Mouse (Mus musculus): ENCODE results near the gene Tmem53.

Gene Tmem53

DNA sequence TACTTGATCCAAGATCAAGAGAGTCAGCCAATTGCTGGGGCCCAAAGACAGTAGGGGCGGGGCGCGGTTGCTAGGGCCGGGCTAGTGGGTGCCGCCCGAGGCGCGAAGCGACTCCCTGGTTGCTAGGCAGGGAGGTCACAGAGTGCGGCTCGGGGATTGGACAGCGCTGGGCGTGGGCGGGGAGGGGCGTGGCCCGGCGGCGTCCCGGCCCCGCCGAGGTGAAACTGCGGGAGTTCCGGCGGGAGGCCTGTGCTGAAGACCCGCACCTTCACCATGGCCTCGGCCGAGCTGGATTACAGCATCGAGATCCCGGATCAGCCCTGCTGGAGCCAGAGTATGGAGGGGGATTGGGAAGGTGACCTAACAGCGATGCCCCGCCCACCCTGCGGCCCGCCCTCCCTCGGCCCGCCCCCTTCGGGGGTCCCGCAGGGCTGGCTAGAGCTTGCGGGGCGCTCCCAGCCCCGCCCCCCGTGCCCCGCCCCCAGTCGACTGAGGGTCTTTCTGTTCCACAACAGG lies at the start of gene Tmem53, which contains the start of gene Armh1:
Gene Tmem53, plus strand, starts transcription at position 151 of the 516 bp plus-strand sequence.
Gene Armh1, minus strand, starts transcription at position 325 of the 516 bp plus-strand sequence.
- in situ Hi-C loops (cut with MboI; ENCODE audit: low pct_unique_long_range_greater_than_20kb in 1 of 2, low sequenced_read_pairs in 2 of 2, unreplicated experiment in 1 of 2) = no loop called here

DNA sequence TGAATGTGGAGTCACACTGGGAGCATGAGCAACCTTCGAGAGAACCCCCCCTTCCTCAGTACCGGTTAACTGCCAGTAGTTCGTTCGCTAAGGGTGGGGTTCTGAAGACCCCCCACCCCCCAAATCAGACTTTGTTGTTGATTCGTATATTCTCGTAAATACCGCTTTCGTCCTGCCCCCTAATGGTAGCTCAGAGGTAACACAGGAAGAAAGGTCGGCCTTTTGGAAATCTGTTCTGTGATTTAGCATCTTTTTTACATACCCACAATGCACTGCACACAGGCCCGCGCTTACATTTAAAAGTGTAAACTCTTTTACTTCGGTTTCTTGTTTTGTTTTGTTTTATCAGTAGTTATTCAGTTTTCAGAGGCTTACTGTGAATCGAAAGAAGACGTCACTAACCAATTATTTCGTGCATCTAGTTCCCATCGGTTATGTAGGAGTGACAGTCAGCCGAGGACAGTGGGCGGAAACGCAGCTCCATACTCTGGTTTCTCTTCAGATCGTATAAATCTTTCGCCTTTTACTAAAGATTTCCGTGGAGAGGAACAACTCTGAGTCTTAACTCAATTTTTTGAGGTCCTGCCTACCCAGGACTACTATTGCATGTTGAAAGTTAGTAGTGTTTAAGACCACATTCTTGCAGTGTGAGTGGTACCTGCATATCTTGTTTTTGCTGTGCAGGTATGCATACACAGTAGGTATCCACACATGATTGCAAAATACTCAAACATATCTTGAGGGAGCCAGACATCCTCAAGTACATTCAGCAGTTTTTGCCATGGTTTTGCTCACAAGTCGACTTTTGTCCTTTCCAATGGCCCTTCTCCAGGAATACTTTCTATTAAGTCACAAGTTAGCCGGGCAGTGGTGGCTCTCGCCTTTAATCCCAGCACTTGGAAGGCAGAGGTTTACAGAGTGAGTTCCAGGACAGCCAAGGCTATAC lies 49.4 kb upstream of the Tmem53 start:
- in situ Hi-C loops (cut with MboI; ENCODE audit: low pct_unique_long_range_greater_than_20kb in 1 of 2, low sequenced_read_pairs in 2 of 2, unreplicated experiment in 1 of 2) = no loop called here

DNA sequence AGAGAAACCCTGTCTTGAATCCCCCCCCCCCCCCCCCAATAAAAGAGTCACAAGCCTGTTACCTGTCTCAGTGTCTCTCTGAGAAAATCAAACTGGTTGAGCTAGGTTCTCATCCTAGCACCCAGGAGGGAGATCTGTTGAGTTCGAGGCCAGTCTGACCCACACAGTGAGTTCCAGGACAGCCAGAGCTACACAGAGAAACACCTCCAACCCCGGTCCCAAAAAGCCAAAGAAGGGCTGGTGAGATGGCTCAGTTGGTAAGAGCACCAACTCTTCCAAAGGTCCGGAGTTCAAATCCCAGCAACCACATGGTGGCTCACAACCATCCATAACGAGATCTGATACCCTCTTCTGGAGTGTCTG lies 48.8 kb upstream of the Tmem53 start:
- in situ Hi-C loops (cut with MboI; ENCODE audit: low pct_unique_long_range_greater_than_20kb in 1 of 2, low sequenced_read_pairs in 2 of 2, unreplicated experiment in 1 of 2) = no loop called here

DNA sequence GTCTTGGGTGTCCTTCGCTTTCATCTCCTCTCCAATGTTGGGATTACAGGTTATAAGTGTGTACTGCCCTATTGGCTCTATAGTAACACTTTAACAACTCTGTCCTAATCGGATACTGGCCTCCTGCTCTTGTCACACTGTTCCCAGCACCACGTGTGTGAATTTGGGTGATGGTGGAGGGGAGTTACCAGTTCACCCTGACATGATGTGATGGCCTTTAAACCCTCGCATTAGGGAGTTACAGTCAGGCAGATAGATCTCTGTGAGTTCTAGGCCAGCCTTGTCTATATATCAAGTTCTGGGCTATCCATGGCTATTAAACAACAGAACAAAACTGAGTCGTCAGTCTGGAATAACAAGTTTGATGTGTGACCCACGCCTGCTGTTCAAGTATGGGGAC lies 42.2 kb upstream of the Tmem53 start:
- in situ Hi-C loops (cut with MboI; ENCODE audit: low pct_unique_long_range_greater_than_20kb in 1 of 2, low sequenced_read_pairs in 2 of 2, unreplicated experiment in 1 of 2) = no loop called here

DNA sequence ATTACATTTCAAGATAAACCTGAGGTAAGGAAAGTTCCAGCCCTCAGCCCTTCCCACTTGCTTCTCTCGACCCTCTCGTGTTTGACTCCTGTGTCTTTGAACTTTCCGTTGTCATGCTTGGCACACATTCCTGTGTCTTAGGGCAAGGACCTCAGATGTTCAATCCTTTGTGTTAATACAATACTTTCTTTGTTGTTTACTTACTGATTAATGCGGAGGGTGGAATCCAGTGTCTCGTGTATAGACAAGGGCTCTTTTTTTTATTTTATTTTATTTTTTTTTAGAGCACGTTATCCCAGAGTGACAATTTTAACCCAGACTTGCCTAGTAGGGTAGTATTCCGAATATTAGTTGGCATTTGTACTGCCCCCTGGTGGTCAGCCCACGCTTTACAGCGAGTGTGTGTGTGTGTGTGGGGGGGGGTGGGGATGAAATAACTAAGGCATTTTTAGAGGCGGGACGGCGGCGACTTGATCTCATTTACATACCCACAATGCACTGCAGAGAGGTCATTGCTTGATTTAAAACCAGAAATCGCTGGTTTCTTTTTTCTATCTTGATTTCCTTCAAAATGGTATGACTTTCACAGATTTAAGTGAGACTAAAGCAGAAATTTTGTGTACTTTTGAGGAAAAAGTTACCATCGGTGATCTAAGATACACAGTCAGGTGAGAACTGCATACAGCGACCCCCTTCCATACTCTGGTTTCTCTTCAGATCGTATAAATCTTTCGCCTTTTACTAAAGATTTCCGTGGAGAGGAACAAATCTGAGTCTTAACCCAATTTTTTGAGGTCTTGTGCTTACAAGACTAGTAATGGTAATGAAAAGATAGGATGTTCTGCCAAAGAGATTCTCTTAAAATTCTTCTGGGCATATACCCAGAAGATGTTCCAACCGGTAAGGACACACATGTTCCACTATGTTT lies 41.3 kb upstream of the Tmem53 start:
- in situ Hi-C loops (cut with MboI; ENCODE audit: low pct_unique_long_range_greater_than_20kb in 1 of 2, low sequenced_read_pairs in 2 of 2, unreplicated experiment in 1 of 2) = no loop called here

DNA sequence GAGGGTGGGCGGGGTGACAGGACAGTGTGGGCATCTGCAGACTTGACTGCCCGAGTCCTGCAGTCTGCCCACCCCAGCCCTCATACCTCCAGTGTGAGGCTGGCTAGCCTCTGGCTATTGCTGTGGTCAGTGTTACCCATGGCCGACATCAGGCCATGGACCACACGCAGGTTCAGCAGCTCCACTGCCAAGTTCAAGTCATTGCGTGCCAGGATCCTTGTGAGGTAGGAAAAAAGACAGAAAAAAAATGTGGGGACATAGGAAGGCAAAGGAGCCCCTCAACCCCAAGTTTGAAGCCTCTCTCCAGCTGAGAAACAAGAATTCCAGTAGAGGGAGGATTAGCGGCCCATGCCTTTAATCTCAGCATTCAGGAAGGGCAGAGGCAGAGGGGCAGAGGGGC lies 37.5 kb upstream of the Tmem53 start:
- in situ Hi-C loops (cut with MboI; ENCODE audit: low pct_unique_long_range_greater_than_20kb in 1 of 2, low sequenced_read_pairs in 2 of 2, unreplicated experiment in 1 of 2) = no loop called here

DNA sequence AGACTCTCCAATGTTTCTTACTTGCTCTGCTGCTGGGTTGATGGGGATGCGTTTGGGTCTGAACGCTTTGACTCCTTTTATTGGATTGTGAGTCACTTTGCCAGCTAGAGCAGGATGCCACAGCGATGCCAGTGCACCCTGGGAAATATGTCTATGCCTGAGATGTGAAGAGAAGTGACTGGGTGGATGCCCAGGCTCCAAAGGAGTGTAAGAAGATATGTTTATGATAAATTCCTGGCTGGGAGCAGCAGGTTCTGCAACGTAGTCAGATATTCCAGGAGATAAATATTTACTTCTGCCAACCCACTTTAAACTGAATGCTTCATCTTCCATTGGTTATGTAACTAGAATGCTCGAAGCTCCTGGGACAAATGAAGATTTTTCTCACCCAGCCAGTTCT lies 34.7 kb upstream of the Tmem53 start:
- in situ Hi-C loops (cut with MboI; ENCODE audit: low pct_unique_long_range_greater_than_20kb in 1 of 2, low sequenced_read_pairs in 2 of 2, unreplicated experiment in 1 of 2) = no loop called here

DNA sequence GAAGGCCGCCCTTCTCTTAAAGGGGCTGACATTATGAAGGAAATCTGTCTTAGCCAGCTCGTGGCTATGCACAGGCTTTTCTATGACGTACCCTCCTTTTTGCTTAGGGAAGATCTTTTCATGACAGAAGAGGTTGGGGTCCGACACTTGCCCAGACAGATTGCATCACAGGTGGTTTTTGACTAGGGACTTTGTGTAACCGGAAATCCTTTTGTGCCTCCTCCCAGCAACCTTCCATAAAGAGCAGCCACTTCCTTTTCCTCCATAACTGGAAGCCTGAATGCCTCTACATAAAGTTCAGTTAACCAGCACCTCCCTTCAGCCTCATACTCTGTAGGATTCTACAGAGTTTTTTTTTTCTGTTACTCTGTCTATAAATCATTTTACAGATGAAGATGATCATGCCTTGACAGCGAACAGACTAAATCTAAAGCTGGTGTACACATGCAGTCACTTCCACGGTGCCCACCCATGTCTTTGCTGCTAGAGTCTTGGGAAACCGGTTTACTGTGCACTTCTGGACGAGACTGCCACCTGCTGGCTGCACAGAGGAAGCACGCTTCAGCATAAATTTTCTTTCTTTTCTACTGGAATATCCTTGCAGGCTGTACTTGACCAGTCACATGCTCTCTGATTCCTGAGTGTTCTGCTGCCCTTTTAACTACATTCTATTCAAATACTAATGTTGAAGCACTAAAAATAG lies 33.1 kb upstream of the Tmem53 start:
- in situ Hi-C loops (cut with MboI; ENCODE audit: low pct_unique_long_range_greater_than_20kb in 1 of 2, low sequenced_read_pairs in 2 of 2, unreplicated experiment in 1 of 2) = no loop called here

DNA sequence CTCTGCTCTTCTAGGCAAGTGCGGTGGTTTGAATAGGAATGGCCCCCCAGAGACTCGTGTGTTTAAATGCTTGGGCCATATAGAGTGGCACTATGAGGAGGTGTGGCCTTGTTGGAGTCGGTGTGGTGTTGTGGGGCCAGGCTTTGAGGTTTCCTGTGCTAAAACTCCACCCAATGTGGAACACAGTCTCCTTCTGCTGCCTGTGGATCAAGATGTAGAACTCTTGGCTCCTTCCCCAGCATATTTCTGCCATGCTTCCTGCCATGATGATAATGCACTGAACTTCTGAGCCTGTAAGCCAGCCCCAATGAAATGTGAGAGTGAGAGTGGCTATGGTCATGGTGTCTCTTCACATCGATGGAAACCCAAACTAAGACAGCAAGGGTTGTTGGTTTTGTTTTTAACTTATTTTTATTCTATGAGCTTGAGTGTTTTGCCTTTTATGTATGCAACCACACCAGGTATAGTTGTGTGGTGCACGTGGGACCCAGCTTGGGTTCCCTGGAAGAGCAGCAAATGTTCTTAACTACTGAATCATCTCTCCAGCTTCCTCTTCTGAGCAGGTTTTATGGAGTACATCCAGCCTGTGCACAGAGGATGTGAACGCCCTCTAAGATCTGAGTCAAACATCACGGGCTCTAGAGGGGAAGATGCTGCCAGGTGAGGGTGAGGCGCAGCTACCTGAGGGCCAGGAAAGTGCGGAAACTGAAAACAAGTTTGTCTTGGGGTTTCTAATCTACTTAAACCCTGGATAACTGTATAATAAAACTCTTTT lies 30.8 kb upstream of the Tmem53 start:
- in situ Hi-C loops (cut with MboI; ENCODE audit: low pct_unique_long_range_greater_than_20kb in 1 of 2, low sequenced_read_pairs in 2 of 2, unreplicated experiment in 1 of 2) = no loop called here

DNA sequence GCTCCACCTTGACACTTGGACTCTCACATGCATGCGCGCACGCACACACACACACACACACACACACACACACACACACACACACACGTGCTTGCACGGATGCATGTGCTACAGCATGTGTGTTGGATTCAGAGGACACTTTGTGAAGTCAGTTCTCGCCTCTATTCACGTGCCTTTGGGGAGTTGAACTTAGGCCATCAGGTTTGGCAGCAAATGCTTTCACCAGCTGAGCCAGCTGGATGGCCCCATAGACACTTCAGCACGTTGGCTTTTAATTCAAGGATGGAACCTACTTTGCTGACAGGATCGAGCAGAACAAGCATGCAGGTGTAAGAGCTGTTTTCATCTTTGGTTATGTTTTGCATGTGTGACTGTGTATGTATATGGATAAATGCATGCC lies 29.9 kb upstream of the Tmem53 start:
- in situ Hi-C loops (cut with MboI; ENCODE audit: low pct_unique_long_range_greater_than_20kb in 1 of 2, low sequenced_read_pairs in 2 of 2, unreplicated experiment in 1 of 2) = no loop called here

DNA sequence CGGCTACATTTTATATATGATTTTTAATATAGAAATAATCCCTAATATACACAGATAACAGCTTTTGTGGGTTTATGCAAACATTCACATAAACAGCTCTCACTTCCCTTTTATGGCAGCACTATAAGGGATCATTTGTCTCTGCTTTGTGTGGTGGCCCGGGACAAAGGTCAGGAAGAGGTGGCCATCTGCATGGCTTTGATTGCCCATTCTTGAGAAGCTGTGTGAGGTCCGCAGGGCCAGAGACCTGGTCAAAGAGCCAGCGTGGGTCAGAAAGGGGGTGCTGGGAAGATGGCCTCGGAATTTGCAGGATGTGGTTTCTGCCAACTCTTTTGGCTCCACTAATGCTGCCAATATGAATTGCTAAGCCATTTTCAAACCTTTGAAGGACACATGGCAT lies 28.8 kb upstream of the Tmem53 start:
- in situ Hi-C loops (cut with MboI; ENCODE audit: low pct_unique_long_range_greater_than_20kb in 1 of 2, low sequenced_read_pairs in 2 of 2, unreplicated experiment in 1 of 2) = no loop called here

DNA sequence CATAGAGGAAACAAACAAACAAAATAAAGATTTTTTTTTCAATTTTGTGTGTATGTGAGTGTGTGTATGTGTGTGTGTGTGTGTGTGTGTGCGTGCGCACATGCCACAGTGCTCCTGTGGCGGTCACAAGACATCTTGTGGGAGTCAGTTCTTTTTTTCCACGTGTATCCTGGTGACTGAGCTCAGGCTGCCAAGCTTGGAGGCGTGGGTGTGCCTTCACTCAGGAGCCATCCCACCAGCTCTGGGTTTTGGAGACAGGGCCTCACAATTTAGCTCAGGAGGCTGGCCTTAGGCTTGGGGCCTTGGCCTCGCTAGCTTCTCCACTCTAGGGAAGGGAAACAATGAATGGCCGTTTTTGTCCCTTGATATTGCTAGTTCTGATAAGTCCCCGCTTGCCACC lies 27.6 kb upstream of the Tmem53 start:
- in situ Hi-C loops (cut with MboI; ENCODE audit: low pct_unique_long_range_greater_than_20kb in 1 of 2, low sequenced_read_pairs in 2 of 2, unreplicated experiment in 1 of 2) = no loop called here

DNA sequence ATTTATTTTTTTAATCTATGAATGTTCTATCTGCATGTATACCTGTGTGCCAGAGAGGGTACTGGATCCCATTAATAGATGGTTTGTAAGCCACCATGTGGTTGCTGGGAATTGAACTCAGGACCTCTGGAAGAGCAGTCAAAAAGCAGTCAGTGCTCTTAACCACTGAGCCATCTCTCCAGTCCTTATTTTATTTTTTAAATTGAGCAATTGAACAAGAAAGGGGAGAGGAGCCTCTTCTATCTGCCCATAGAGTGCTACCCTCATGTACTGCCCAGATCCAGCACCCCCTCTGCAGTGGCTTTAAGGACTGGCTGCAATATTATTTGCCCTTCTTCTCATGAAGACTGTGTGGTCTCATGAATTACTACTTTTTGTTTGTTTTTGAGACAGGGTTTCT lies 26.5 kb upstream of the Tmem53 start:
- in situ Hi-C loops (cut with MboI; ENCODE audit: low pct_unique_long_range_greater_than_20kb in 1 of 2, low sequenced_read_pairs in 2 of 2, unreplicated experiment in 1 of 2) = no loop called here

DNA sequence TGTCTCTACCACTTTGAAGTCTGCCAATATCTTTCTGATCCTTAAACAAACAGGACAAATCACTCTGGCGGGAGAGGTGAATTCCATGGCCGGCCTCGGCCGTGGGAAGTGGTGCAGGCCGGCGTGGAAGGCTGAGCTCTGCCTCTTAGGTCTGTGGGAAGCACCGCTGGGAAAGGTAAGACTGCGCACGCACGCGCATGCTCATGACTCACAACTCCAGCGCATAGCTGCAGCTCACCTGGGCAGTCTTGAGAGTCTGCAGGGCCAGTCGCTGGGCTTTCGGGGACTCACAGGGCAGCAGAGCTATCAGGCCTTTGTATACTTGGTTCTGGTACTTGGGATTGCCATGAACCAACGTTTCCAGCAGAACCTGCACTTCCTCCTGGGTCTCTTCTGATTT lies 22.2 kb upstream of the Tmem53 start:
- in situ Hi-C loops (cut with MboI; ENCODE audit: low pct_unique_long_range_greater_than_20kb in 1 of 2, low sequenced_read_pairs in 2 of 2, unreplicated experiment in 1 of 2) = no loop called here

DNA sequence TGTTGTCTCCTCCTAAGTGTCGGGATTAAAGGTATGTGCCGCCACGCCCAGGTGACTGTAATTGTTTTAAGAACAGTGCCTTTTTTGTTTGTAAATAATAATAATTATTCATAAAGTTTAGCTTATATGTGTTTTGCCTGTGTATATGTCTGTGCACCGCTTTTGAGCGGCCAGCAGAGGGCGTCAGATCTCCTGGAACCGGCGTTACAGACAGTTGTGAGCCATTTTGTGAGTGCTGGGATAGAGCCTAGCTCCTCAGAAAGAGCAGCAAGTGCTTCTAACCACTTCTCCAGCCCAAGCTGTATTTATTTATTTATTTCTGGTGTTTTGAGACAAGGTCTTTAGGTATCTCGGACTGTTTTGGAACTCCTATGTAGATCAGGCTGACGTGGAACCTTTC lies 21.4 kb upstream of the Tmem53 start:
- in situ Hi-C loops (cut with MboI; ENCODE audit: low pct_unique_long_range_greater_than_20kb in 1 of 2, low sequenced_read_pairs in 2 of 2, unreplicated experiment in 1 of 2) = loop anchor here in 1 of 2 experiments (5.0 kb wide), 1 partner anchor 37 kb away; no protein-coding TSS in a partner anchor

DNA sequence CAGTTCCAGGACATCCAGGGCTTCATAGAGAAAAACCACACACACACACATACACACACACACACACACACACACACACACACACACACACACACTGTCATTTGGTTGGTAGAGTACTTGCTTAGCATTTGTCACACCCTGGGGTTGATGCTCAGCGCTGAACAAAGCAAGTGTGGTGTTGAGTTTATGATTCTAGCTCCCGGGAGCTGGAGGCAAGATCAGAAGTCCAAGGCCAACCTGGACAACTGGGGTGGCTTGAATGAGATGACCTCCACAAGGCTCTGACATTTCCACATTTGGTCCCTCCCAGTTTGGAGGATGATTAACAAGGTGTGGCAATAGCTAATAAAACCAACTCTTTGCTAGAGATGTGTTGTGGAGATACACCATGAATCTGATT lies 20.5 kb upstream of the Tmem53 start:
- in situ Hi-C loops (cut with MboI; ENCODE audit: low pct_unique_long_range_greater_than_20kb in 1 of 2, low sequenced_read_pairs in 2 of 2, unreplicated experiment in 1 of 2) = loop anchor here in 1 of 2 experiments (5.0 kb wide), 1 partner anchor 36 kb away; no protein-coding TSS in a partner anchor

DNA sequence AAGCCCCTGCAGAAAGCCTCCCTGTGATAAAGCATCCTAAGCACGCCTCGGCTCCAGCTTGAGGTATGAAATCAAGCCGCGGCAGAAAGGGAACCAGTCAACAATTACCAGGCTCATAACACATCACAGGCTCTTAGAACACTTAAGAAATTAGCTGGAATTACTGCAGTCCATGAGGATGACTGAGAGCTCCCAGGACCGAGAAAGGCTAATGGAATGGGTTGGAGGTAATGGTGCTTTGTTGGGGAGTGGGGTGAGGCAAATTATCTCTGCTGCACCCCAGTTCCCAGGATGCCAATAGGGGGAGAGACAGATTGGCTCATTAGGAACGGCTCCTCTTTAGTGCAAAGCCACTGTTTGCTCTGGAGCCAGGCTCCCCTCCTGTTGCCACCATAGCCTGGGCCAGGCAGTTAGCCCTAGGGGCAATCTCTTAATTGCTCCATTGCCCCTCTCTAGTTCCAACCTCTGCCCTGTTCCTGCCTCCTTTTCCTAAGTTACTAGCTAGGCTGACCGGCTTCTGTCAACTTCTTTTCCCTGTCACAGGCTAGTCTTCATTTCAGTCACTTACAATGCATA lies 17.5 kb upstream of the Tmem53 start:
- in situ Hi-C loops (cut with MboI; ENCODE audit: low pct_unique_long_range_greater_than_20kb in 1 of 2, low sequenced_read_pairs in 2 of 2, unreplicated experiment in 1 of 2) = loop anchor here in 1 of 2 experiments (5.0 kb wide), 1 partner anchor 33 kb away; no protein-coding TSS in a partner anchor

All from mouse embryonic stem cell (cell line).